Mouse (Mus musculus): Measurements from ENCODE around the gene Pdia2. TPM values are rescaled to one million over a fixed set of nuclear protein-coding genes. Genes with fewer than 3 reads are reported as not detected.
"Not testable (repeated sequence)": the region's sequence is repeated elsewhere in the genome, so short reads cannot be mapped to it uniquely, and the experiment has no call there.

Pdia2 gene
- total RNA-seq, 2 experiments from 2014 or later = 0.57 TPM; not detected in 1

- no peak for DNase-seq
Observed at GRCm38 (mm10) chr17:26200831-26201705, 2.2 kb upstream of the Pdia2 start.

- no peak for DNase-seq
Observed at GRCm38 (mm10) chr17:26192481-26193190, 6.3 kb downstream of the Pdia2 start.

DNA sequence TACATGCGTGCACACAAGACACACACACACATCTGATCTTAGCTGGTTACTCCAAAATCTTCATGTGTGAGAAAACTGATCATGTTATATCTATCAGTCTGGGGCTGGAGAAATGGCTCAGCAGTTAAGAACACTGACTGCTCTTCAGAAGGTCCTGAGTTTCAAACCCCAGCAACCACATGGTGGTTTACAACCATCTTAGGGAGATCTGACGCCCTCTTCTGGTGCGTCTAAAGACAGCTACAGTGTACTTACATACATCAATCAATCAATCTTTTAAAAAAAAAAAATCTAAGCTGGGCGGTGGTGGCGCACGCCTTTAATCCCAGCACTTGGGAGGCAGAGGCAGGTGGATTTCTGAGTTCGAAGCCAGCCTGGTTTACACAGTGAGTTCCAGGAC is 7.4 kb downstream of the Pdia2 start:
- DNase-seq = not testable (repeated sequence)

DNA sequence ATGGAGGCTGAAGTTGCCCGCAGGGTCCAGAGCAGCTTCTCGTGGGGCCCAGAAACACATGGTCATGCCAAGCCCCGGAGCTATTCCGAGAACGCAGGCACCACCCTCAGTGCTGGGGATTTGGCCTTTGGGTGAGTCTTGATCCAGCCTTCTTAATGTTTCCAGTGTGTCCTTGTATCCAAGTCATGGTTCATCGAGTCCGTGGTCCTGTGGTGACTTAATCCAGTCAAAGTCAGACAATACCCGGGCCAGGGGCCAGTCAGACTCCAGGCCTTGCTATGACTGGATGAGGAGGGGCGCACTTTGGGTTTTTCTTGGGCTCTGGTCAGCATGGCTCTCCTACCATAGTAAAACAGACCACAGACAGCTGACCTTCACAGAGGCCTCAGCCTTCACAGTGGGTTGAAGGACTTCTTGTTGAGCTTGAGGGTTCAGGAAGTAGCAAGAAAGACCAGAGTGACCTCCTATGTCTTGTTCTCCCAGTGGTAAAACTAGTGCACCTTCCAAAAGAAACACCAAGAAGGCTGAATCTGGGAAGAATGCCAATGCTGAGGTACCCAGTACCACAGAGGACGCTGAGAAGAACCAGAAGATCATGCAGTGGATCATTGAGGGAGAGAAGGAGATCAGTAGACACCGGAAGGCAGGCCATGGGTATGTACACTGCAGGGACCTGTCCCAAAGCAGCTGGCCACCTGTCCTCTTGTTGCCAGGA is 10.6 kb downstream of the Pdia2 start:
- no peak for DNase-seq

- DNase-seq = no peak
Observed at GRCm38 (mm10) chr17:26187592-26187991, 11.3 kb downstream of the Pdia2 start.

- DNase-seq = no peak
Observed at GRCm38 (mm10) chr17:26181179-26181578, 17.7 kb downstream of the Pdia2 start.

DNA sequence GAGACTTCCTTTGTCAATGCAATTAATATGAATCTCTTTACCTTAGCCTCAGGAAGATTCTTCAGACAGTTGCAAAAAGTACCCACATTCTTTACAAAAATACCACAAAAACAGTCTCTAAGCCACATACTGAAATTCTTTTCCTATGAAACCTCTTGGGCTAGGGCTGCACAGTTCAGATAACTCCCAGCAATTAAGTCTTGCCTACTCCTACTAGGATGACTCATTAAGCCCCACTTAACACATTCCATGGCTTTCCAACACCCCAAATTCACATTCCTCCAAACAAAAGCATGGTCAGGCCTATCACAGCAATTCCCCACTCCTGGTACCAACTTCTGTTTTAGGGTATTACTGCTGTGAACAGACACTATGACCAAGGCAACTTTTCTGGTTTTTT is 20.3 kb downstream of the Pdia2 start:
- DNase-seq = no peak

- not testable (repeated sequence) for DNase-seq
Observed at GRCm38 (mm10) chr17:26175248-26175647, 23.6 kb downstream of the Pdia2 start.

GRCm38 (mm10) chr17:26168039-26168438 is 30.8 kb downstream of the Pdia2 start:
- no peak for DNase-seq

DNA sequence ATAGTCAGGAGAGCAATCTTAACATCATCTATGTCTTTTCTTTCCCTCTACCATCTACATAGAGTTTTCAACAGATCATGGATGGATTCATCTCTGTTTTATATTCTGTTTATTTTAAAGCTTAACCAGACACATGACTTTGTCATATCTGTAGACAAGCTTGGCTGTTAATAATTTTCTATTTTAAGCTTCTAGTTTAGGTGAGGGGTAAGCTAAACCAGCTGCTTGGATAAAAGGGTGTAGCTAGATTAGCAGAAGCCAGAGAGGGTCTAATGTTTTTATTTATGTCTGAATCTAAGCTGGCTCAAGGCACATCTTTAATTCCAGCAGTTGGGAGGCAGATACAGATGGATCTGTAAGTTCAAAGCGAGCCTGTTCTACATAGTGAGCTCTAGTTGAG is 36.2 kb downstream of the Pdia2 start:
- DNase-seq = no peak

DNA sequence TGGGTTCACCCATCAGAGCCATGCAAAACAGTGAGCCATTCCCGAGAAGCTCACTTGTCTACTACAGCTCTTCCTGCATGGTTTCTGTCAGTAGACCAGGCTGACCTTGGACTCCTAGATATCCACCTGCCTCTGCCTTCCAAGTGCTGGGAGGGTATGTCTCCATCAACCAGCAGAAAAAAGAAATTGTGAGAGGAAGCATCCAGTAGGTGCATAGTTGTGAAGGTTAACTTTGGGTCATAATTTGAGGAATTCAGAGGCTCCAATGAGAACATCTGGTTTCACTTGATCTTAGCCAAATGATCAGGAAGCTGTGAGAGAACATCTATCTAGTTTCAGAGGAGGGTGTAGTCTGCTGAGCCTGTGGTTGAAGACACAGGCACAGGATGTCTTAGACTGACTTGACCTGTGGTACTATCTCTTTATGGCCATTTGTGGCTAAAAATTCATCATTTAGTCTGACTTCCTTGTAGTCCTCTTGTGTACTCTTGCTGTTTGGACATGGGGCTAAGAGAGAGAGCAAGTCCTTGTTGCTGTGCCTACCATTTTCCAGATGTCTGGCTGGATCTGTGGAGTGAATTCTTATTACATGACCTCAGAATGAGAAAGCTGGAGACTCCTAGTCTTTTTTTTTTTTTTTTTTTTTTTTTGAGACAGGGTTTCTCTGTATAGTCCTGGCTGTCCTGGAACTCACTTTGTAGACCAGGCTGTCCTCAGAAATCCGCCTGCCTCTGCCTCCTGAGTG is 46.8 kb downstream of the Pdia2 start:
- DNase-seq = no peak

DNA sequence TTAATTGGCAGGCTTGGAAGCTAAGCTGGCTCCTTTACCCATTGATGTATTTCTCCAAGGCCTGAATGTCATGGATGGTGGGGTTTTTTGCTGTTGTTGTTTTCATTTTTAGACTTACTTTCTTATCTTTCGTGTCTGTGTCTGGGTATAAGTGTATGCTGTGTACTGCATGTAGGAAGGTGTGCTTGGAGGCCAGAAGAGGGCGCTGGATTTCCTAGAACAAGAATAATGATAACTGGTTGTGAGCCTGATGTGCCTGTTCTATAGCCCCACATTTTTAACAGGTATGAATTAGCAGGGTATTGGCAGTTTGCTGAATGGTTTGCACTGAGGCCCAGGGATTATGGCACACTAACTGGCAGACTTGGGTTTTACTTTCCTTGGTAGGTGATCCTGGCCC is 49.8 kb downstream of the Pdia2 start:
- no peak for DNase-seq

Other genes starting within 250 kb of the Pdia2 start
- gene A930017K11Rik, start 246.5 kb downstream of the Pdia2 start, total RNA-seq (2021) = under 1 TPM; 0.95 to 0.96 TPM
- 10 to 100 TPM; 52.5 to 60.2 TPM for gene Capn15, start 213.3 kb downstream of the Pdia2 start, total RNA-seq (2021)
- 100 to 1,000 TPM in 1 of 2 experiments, 10 to 100 TPM in 1; 99.5 to 112 TPM for gene Rab11fip3, start 129.5 kb downstream of the Pdia2 start, total RNA-seq (2021)
- 10 to 100 TPM; 25.5 to 26.5 TPM for gene Decr2, start 108.8 kb downstream of the Pdia2 start, total RNA-seq (2021)
- 1 to 10 TPM; 4.6 to 5.0 TPM for gene Nme4, start 103.5 kb downstream of the Pdia2 start, total RNA-seq (2021)
- gene Tmem8, start 85.8 kb downstream of the Pdia2 start, total RNA-seq (2021) = 10 to 100 TPM; 10.8 to 11.9 TPM
- 10 to 100 TPM; 64.5 to 66.3 TPM for gene Mrpl28, start 75.6 kb downstream of the Pdia2 start, total RNA-seq (2021)
- 10 to 100 TPM; 23.0 to 24.8 TPM for gene Axin1, start 60.4 kb downstream of the Pdia2 start, total RNA-seq (2021)
- 10 to 100 TPM; 46.5 to 48.8 TPM for gene Rgs11, start 3.9 kb upstream of the Pdia2 start, total RNA-seq (2021)
- gene Arhgdig, start 8.7 kb upstream of the Pdia2 start, total RNA-seq (2021) = 10 to 100 TPM; 66.2 to 75.5 TPM
- 10 to 100 TPM; 14.2 to 17.9 TPM for gene Fam234a, start 45.2 kb upstream of the Pdia2 start, total RNA-seq (2021)
- gene Luc7l, start 53.8 kb upstream of the Pdia2 start, total RNA-seq (2021) = 10 to 100 TPM; 90.0 to 93.2 TPM
- gene Neurl1b, start 215.7 kb upstream of the Pdia2 start, total RNA-seq (2021) = 10 to 100 TPM; 76.7 to 80.8 TPM